Mouse (Mus musculus) olfactory bulb, adult 2 months (tissue): Measurements from ENCODE around the gene Rab15. TPM values are rescaled to one million over a fixed set of nuclear protein-coding genes. Genes with fewer than 3 reads are reported as not detected.
A peak's percentile ranks its signal among the peaks of the same experiment; 100 is the strongest.

Experiments
- H3K27ac ChIP-seq: fragments of 200-500 bp; 2 replicates; pipeline ENCODE4 v1.5.1; 2012; ENCODE audit warnings: low read depth, low read length; ENCODE audit not compliant: insufficient read depth
- H3K4me1 ChIP-seq: fragments of 200-500 bp; 2 replicates; pipeline ENCODE4 v1.6.1; 2012; ENCODE audit warnings: low read length; ENCODE audit not compliant: control insufficient read depth, insufficient read depth
- H3K4me3 ChIP-seq: fragments of 200-500 bp; 2 replicates; pipeline ENCODE4 v1.5.1; 2012; ENCODE audit warnings: mild to moderate bottlenecking, low read depth, low read length, moderate library complexity; ENCODE audit not compliant: insufficient read depth
- CTCF ChIP-seq: fragments of 200-500 bp; IDR thresholded peaks from 2 replicates; pipeline ENCODE4 v1.5.1; 2012; ENCODE audit warnings: low read depth, mild to moderate bottlenecking, low read length, moderate library complexity; ENCODE audit not compliant: insufficient read depth
- POLR2A ChIP-seq: fragments of 200-500 bp; IDR thresholded peaks from 2 replicates; pipeline ENCODE4 v1.6.1; 2012; ENCODE audit warnings: mild to moderate bottlenecking, low read depth, low read length, moderate library complexity; ENCODE audit not compliant: insufficient read depth
- WGBS: fragments of 180-500 bp; shearing (Covaris S2); methylation state at CpG from one replicate; pipeline ENCODE4 v1.1.7; 2018; 5-methylcytosine and 5-hydroxymethylcytosine counted together
- polyA plus RNA-seq: library from polyadenylated mRNA; stranded (reverse); fragments of >200 nt; gene quantifications from 2 replicates; pipeline ENCODE4 v1.2.4, GENCODE M21; 2012; ENCODE audit warnings: low replicate concordance; ENCODE audit not compliant: missing spikeins, insufficient read depth, insufficient read length

Rab15 gene
- polyA plus RNA-seq, 1 experiment, result not detected

- peak; percentile 63; the same call in 1 of the 2 replicates for TF ChIP-seq POLR2A
- no peak for TF ChIP-seq CTCF
- 2% methylated on average over 65 of the region's 66 CpGs for WGBS
- Histone ChIP-seq H3K4me1 (peaks cover 34% of the 10 kb centered on the region), H3K27ac (no peak overlapping the region), H3K4me3 (peak overlapping the region; percentile 83)
Measured at GRCm38 (mm10) chr12:76822002-76822650, 582 bp downstream of the Rab15 start.

DNA sequence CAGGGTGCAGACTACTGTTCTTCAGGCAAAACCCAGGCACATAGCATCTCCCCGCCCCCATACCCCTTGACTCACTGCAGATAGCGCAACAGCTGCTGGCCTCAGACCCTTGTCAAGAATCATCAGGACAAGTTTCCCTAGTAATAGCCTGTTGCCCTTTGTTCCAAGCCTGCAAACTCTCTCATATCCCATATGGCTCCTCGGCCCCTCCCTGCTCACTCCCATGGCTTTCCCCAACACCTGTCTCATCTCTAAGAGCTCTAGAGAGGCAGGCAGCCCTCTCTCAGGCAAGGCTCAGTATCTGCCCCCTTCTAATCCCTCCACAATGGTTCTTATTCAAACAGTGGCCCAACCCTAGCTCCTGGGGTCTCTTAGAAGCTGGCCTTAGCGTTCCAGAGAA is 2.1 kb downstream of the Rab15 start:
- Histone ChIP-seq H3K27ac (no peak overlapping the region), H3K4me1 (peaks cover 34% of the 10 kb centered on the region), H3K4me3 (no peak overlapping the region)
- WGBS, result 58% methylated on average over 4 of the region's 4 CpGs
- TF ChIP-seq CTCF (no peak), POLR2A (no peak)

DNA sequence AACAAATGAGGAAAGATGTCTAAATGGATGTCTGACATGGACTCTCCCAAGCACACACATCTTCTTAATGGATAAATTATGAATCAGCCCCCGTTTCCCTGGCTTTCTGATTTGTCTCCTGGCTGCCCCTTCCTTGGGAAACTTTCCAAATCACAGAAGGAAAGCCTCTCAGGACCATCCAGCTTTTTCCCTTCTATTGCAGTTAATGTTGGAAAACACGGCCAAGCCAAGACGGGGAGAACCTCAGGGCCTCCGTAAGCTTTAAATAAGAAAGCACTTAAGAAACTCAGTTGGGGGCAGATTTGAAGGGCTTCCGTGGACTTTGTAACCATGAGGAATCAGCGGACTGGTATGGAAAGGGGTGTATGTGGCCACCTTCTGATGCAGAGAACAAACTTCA is 2.9 kb downstream of the Rab15 start:
- WGBS, result 68% methylated on average over 6 of the region's 6 CpGs
- Histone ChIP-seq H3K27ac (no peak overlapping the region), H3K4me3 (no peak overlapping the region), H3K4me1 (peaks cover 30% of the 10 kb centered on the region)
- TF ChIP-seq CTCF, result no peak
- no peak for TF ChIP-seq POLR2A

- TF ChIP-seq POLR2A, result no peak
- no peak for TF ChIP-seq CTCF
- Histone ChIP-seq H3K27ac (no peak overlapping the region), H3K4me3 (no peak overlapping the region), H3K4me1 (peaks cover 23% of the 10 kb centered on the region)
- WGBS, result 84% methylated on average over 9 of the region's 9 CpGs
Measured at GRCm38 (mm10) chr12:76818908-76819307, 3.8 kb downstream of the Rab15 start.

- Histone ChIP-seq H3K4me1 (peaks cover 23% of the 10 kb centered on the region), H3K27ac (no peak overlapping the region), H3K4me3 (no peak overlapping the region)
- 81% methylated on average over 4 of the region's 4 CpGs for WGBS
- TF ChIP-seq CTCF (no peak), POLR2A (no peak)
Measured at GRCm38 (mm10) chr12:76818120-76818519, 4.6 kb downstream of the Rab15 start.

GRCm38 (mm10) chr12:76817176-76817575 is 5.5 kb downstream of the Rab15 start:
- peaks cover 19% of the 10 kb centered on the region for H3K4me1 ChIP-seq
- TF ChIP-seq POLR2A, result no peak
- 0 out of 2 replicates have a peak, but pooled peaks have one; percentile 5 for TF ChIP-seq CTCF
- H3K4me3 ChIP-seq, result no peak overlapping the region
- 80% methylated on average over 4 of the region's 4 CpGs for WGBS
- no peak overlapping the region for H3K27ac ChIP-seq

GRCm38 (mm10) chr12:76816720-76817119 is 6.0 kb downstream of the Rab15 start:
- TF ChIP-seq CTCF (no peak), POLR2A (no peak)
- H3K27ac ChIP-seq, result no peak overlapping the region
- peaks cover 16% of the 10 kb centered on the region for H3K4me1 ChIP-seq
- WGBS, result 66% methylated on average over 4 of the region's 4 CpGs
- H3K4me3 ChIP-seq, result no peak overlapping the region

DNA sequence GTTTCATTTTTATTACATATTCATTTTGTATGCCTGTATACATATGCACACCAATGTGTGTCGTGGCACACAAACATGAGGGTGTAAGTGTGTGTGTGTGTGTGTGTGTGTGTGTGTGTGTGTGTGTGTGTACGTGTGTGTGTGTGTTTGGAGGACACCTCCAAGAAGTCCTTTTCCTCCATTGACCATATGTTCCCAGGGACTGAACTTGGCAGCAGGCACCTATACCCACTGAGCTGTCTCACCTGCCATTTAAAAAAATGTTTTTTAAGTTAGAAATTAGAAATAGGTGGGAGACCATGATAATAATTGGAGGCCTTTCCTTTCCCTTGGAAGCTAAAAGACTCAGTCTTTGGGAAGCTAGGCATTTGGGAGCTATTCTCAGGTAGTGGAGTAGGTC is 8.6 kb downstream of the Rab15 start:
- TF ChIP-seq CTCF (no peak), POLR2A (no peak)
- H3K27ac ChIP-seq, result no peak overlapping the region
- WGBS, result 88% methylated on average over 2 of the region's 2 CpGs
- H3K4me1 ChIP-seq, result peaks cover 2% of the 10 kb centered on the region; the same call in 1 of the 2 replicates
- H3K4me3 ChIP-seq, result no peak overlapping the region

- WGBS, result 84% methylated on average over 10 of the region's 10 CpGs
- Histone ChIP-seq H3K4me3 (no peak overlapping the region), H3K27ac (no peak overlapping the region), H3K4me1 (no peaks in the 10 kb centered on the region)
- TF ChIP-seq CTCF (no peak), POLR2A (no peak)
Measured at GRCm38 (mm10) chr12:76813543-76813942, 9.2 kb downstream of the Rab15 start.

DNA sequence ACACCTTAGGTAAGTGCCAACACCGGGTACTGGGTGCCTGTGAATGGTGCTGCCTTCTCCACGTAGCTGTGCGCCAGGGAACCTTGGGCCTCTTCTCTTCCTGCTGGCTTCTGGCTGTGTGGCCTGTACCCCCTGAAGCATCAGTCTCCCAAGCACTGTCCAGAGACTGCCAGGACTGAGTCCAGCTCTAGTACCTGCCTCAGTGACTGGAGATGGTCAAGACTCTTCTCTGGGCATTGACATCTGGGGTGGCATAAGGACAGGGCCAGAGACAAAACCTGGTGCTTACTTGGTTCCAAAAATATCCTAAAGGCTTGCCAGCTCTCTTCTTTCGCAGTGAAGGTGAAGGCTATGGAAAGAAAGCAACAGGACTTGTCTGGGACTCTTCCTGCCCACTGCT is 11.7 kb downstream of the Rab15 start:
- 93% methylated on average over 4 of the region's 4 CpGs for WGBS
- no peak for TF ChIP-seq CTCF
- no peak for TF ChIP-seq POLR2A
- H3K27ac ChIP-seq, result no peak overlapping the region
- H3K4me3 ChIP-seq, result no peak overlapping the region
- H3K4me1 ChIP-seq, result no peaks in the 10 kb centered on the region
